Mouse (Mus musculus) adrenal gland, postnatal 25 days (tissue): Measurements from ENCODE around the gene Chrnb2. TPM values are rescaled to one million over a fixed set of nuclear protein-coding genes. Genes with fewer than 3 reads are reported as not detected.
A peak's percentile ranks its signal among the peaks of the same experiment; 100 is the strongest.

Source experiments
- DNase-seq: peaks from one replicate; pipeline ENCODE4 v3.0.0; 2021; ENCODE audit warnings: mixed read lengths
- total RNA-seq: library from RNA; stranded (reverse); gene quantifications from 2 replicates; pipeline ENCODE4 v1.2.3, GENCODE M21; 2021

Chrnb2 gene
- total RNA-seq, 1 experiment from 2014 or later, result 4.8 TPM

DNA sequence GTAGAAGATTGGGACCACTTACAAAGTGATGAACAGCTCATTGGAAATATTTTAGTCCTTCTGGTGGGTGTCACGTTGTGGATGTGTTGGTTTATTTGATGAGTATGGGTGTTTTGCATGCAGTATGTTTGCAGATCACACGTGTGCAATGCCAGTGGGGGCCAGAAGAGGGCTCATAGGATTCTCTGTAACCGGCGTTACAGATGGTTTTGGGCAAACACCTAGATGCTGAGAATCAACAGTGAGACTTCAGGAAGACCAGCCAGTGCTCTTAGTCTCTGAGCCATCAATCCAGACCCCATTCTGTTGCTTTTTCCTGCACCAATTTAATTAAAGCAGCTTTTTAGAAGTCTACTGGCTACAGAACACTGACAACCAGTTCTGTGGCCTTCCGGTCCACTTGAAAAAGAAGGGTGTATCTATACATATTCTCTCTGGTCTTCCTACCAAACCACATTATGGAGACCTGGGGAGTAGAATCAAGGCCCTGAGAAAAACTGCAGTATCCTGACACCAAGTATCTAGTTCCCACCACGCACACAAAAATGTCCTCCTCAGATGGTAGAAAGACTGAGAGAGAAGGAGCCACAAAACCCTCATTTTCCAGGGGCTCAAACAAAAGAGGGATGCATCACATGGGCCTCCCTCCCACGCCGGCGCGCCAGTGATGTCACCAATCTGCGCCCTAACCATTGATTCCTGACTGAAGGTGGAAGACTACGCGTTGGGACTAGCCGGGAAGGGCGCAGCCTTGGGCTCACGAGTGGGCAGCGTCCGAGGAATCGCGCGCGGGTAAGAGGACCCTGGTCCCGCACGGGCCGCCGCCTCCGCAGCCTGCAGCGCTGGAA lies 49.8 kb downstream of the Chrnb2 start, which contains the start of gene Adar:
Gene Adar (plus strand): TSS at position 664 of the 848 bp plus-strand sequence.
- DNase-seq, result peak; percentile 77

GRCm38 (mm10) chr3:89704064-89704463 lies 60.4 kb downstream of the Chrnb2 start:
- DNase-seq, result no peak

- no peak for DNase-seq
These were observed 60.8 kb downstream of the Chrnb2 start for GRCm38 (mm10) chr3:89703596-89703995.

DNA sequence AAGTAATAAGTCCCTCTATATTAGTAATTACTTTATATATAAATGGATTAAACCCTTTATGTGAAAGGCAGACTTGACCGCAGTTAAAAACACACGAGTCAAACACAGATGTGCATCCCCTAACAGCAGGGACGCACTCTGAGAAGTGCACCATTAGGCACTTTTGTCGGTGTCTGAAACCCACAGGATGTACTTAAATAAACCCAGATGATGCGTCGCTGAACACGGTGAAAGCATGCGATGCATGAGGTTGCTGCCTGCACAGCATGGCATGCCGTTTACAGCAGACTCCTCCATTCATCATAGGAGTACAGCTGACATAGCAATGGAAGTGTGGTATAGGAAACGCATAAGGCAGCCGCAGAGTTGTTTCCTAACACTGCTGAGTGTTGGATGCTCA lies 64.0 kb downstream of the Chrnb2 start:
- DNase-seq, result no peak

GRCm38 (mm10) chr3:89698958-89699357 lies 65.5 kb downstream of the Chrnb2 start:
- DNase-seq, result no peak

Other genes with a start within 250 kb of the Chrnb2 start
- 4.1 and 5.5 TPM in 2 replicates for gene Kcnn3, start 244.5 kb downstream of the Chrnb2 start, total RNA-seq
- gene Adar, start 49.6 kb downstream of the Chrnb2 start, total RNA-seq, result 27.1 and 40.4 TPM in 2 replicates
- gene Ube2q1, start 9.0 kb upstream of the Chrnb2 start, total RNA-seq, result 60.7 and 76.1 TPM in 2 replicates
- 9.0 and 10.1 TPM in 2 replicates for gene She, start 66.7 kb upstream of the Chrnb2 start, total RNA-seq
- 4.9 and 5.2 TPM in 2 replicates for gene Il6ra, start 148.6 kb upstream of the Chrnb2 start, total RNA-seq
- gene Atp8b2, start 198.9 kb upstream of the Chrnb2 start, total RNA-seq, result 34.6 and 43.0 TPM in 2 replicates
- 136 and 149 TPM in 2 replicates for gene Hax1, start 234.1 kb upstream of the Chrnb2 start, total RNA-seq